Mouse (Mus musculus) regulatory T cell (primary cell): ENCODE data around the gene Pcna.
"Not testable (repeated sequence)": the region's sequence is repeated elsewhere in the genome, so short reads cannot be mapped to it uniquely, and the experiment has no call there.

Source experiments
- in situ Hi-C: fragments of 300-600 bp; cut with MboI, MseI; formaldehyde crosslinking; loops from one replicate; pipeline ENCODE4 v1.15.1; 2025; ENCODE audit warnings: high pct_unique_total_duplicates

Pcna gene

GRCm38 (mm10) chr2:132252542-132253528 lies at the start of gene Pcna:
Gene Pcna, minus strand, starts transcription at chr2:132253314.
- in situ Hi-C loops = no loop called here

DNA sequence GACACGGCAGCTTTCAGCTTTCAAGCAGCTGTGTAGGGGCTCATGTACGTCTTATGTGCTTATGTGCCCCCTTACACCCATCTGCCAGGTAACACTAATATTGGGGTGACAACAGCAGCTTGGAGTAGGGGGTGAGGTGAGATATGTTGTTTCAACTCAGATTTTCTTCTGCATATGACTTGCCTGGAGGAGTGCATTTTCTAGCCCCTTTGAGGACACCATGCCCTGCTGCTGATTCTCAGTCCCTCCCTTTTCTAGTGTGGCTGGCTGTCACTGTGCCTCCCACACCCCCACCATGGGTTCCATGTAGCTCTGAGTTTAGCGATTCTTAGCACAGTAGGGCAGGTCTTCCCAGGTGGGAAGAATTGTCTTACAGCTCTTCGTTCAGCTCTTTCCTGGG lies 48.3 kb upstream of the Pcna start:
- in situ Hi-C loops = loop anchor here (10.0 to 25.0 kb wide), 2 partner anchors 193 to 411 kb away; no protein-coding TSS in a partner anchor

DNA sequence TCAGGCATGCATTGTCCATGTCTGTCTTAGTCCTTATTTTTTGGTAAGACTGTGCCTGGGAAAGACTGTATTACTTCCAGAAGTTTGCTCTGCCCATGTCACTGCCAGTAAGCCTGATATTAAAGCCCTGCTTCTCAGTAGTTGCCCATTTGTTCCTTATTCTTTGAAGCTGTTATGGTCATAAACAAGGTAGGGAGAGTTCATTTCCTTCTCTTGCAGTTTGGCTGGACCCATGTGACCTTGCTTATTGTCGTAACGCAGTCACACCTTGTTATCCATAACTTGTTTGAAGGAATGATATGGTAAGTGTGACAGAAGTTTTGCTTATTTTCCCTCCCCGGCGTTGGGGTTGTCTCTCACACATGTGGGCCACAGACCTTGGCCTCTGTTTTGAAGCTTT lies 45.1 kb upstream of the Pcna start:
- in situ Hi-C loops = no loop called here

- in situ Hi-C loops = no loop called here
These were observed 40.8 kb upstream of the Pcna start for GRCm38 (mm10) chr2:132293694-132294450.

- in situ Hi-C loops = no loop called here
These were observed 39.0 kb upstream of the Pcna start for GRCm38 (mm10) chr2:132292083-132292482.

DNA sequence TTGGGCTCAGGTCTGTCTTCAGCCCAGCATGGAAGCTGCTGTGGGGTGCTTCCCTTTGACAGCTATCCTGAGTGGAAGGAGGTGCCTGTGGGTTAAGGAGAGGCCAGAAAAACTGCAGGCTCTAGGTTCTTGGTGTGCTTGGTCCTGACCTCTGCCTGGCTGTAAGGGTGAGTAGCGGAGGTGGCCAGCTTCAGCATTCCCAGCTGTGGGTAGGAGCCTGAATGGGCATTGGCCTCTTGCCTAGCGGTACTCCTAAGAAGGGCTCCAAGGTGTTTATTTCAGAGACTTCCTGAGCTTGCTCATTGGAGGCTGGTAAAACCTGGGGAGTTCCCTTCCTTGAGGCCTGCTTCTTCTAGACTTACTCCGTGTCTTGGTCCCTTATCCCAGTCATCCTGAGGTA lies 38.2 kb upstream of the Pcna start:
- in situ Hi-C loops = no loop called here

DNA sequence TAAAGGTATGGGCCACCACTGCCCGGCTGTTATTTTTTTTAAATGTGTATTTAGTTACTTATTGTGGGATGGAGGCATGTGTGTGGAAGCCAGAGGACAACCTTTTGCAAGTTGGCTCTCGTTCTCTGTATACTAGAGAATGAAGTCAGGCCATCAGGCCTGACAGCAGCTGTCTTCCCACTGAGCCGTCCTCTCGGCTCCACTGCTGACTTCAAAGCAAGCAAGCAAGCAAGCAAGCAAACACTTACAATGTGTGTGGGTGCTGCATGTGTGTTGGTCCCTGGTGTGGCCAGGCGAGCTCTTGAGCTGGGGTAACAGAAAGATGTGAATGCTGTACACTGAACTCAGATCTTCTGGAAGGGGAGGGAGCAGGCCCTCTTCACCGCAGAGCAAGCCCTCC lies 37.7 kb upstream of the Pcna start:
- in situ Hi-C loops = no loop called here

- in situ Hi-C loops = not testable (repeated sequence)
These were observed 36.1 kb upstream of the Pcna start for GRCm38 (mm10) chr2:132289213-132289612.

DNA sequence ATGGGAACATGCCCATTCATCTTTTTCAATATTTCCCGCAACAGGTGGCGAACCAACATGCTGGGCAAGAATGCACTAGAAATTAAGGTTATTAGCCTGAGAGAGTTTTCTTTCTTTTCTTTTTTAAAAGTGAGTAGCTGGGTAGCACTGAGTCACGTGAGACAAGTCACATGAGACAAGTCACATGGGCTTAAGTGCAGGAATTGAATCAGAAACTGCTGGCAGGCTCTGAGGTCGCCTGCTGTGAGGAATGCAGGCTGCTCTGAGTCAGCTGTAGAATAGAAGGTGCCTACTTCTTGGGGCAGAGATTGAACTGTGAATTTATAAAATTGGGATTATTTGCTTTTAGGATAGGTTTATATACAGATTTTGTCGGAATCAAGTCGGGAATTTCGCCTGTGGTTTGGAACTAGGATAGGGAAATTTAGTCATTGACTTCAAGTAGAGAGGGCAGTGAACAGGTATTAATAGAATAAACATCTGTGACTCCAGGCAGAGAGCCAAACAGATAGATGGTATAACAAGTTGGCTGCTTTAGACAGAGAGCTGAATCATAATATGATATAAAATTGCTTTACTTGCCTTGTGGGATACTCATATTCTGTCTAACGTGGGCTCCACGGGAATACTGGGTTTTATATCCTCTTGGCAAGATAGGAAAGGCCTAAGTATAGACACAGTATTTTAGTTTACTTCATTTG lies 33.4 kb upstream of the Pcna start:
- in situ Hi-C loops = no loop called here

DNA sequence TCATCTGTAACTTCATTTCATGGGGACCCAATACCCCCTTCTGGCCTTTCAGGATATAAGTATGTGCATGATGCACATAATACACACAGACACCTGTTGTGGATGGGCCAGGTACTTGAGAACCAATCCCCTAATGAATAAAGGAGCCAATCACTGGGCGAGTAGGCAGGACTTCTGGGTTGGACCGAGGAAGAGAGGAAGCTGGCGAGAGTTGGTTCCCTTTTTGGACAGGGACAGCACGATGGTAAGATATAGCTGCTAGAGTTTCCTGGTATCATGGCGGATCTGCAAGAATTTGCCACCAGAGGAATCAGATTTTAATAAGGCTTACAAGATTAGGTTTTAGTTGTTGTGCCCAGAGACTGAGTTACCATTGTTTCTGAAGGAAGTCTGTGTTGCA lies 32.6 kb upstream of the Pcna start:
- in situ Hi-C loops = not testable (repeated sequence)

DNA sequence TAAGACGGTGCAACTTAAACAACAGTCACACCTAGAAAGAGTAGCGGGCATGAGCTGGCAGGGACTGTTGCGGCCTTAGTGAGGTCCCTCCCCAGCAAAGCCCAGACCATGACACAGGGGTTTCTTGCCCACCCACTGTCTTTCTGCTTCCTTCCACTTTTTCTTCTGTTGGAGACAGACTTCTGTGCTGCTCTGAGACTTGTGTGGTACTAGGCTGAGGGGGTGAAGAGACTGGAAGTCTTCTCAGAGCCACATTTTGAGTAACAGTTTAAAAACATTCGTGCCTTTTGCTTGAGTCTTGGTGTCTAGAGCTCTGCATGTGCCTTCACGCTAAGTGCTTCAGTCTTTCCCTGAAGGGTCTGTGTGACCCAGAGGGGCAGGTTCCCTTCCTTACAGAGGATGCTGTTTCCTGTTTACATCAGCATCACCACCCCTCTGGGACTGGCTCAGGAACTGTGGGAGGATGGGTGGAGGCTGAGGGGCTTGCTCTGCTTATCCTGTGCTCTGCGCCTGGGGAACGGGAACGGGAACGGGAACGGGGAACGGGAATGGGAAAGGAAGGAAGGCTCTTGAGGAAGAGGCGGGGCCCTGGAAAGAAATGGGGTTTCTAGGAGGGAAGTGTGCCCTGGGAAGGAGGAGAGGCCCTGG lies 31.5 kb upstream of the Pcna start:
- in situ Hi-C loops = no loop called here

DNA sequence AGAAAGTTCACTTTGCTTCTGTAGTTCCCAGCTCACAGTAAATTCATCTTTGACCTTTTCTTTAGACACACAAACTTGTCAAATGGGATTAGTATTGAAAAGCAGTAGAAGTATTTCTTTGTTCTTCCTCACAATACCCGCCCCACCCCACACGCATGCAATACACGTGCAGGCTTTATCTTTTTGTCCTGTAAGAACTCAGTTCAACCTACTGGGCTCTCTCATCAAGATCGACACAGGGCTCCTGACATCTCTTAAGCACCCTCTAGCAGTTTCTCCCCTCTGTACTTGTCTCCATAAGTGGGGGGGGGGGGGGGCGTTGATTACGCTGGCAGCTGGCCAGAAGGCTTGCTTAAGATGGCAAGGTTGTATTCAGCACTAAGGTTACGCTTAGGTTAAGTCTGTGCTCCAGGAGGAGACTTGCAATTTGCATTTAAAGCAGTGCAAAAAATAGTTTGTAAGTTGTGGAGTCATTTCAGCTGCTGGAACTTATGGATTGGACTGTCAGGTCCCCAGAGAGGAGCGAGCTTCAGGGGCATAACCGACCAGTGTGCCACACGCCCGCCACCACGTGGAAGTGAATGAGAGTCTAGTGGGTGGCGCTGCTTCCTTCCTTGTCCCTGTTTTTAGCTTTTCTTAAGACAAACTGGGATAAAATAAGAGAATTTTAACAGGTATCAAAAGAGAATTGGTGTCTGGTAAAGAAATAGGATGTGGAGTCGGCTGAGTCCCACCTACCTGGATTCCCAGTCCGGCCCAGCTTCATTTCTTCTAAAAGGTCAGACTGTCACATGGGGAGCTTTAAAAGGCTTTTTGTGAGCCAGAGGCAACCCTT lies 30.3 kb upstream of the Pcna start:
- in situ Hi-C loops = no loop called here

GRCm38 (mm10) chr2:132282453-132283174 lies 29.5 kb upstream of the Pcna start:
- in situ Hi-C loops = no loop called here

GRCm38 (mm10) chr2:132281560-132282452 lies 28.7 kb upstream of the Pcna start:
- in situ Hi-C loops = no loop called here

- in situ Hi-C loops = no loop called here
These were observed 27.5 kb upstream of the Pcna start for GRCm38 (mm10) chr2:132280518-132281120.

DNA sequence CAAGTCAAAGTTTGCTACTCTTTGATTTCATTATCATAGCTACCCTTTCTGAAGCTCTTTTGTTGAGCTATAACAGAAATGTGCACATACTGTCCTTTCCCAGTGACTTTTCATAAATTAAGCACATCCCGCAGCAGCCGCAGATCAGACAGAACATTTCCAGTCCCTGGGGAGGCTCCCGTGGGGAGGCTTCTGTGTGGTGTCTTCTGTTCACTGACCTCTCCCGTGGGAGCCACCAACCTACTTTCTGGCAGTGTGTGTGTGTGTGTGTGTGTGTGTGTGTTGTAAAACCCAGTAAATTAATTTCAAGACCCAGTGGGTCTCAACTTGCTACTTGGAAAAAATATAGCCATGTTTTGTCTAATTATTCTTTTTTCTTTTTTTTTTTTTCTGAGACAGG lies 26.9 kb upstream of the Pcna start:
- in situ Hi-C loops = no loop called here

- in situ Hi-C loops = no loop called here
These were observed 26.3 kb upstream of the Pcna start for GRCm38 (mm10) chr2:132279336-132279882.

DNA sequence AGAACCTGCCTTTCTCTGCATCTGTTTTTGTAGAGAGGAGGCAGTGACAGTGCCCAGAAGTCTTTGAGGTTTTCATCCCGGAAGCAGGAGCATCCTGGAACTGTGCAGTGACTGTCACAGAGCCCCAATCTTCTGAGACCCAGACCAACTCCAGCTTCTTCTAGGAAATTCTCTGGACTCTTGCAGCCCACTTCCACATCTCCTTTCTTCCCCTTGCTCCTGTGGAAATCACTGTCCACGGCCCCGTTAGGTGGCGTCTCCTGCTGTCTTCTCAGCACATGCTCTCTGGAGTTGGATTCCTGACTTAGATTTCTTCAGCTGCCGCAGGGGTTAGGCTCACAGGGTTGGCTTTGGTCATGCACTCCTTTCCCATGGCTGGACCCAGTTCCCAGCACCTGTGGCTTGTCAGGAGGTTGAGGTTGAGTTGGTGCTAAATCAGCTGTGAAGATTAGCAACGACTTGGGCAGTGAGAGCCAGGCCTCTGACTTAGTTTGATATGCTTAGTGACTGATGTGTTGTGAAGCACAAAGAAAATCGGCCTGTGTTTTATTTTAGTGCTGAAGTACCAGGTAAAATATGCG lies 25.2 kb upstream of the Pcna start:
- in situ Hi-C loops = no loop called here
